Mouse (Mus musculus): ENCODE results near the gene Armc7. TPM values are rescaled to one million over a fixed set of nuclear protein-coding genes. Genes with fewer than 3 reads are reported as not detected.
"Not testable (repeated sequence)": the region's sequence is repeated elsewhere in the genome, so short reads cannot be mapped to it uniquely, and the experiment has no call there.

The Armc7 gene
- total RNA-seq, 2 experiments from 2014 or later = 2.3 to 2.6 TPM

GRCm38 (mm10) chr11:115453306-115453705 lies 22.2 kb upstream of the Armc7 start:
- DNase-seq = no peak
- intact Hi-C loops (cut with DNase I) = no loop called here

GRCm38 (mm10) chr11:115454822-115455221 lies 20.6 kb upstream of the Armc7 start:
- intact Hi-C loops (cut with DNase I); DNase-seq: not testable (repeated sequence)

GRCm38 (mm10) chr11:115455619-115456018 lies 19.8 kb upstream of the Armc7 start:
- intact Hi-C loops (cut with DNase I) = no loop called here
- DNase-seq = no peak

GRCm38 (mm10) chr11:115456182-115456581 lies 19.3 kb upstream of the Armc7 start:
- intact Hi-C loops (cut with DNase I) = no loop called here
- no peak for DNase-seq

- peak in 1 of 2 experiments; percentile 34 for DNase-seq
- intact Hi-C loops (cut with DNase I) = no loop called here
Measured at GRCm38 (mm10) chr11:115457405-115457804, 18.1 kb upstream of the Armc7 start.

GRCm38 (mm10) chr11:115460976-115461375 lies 14.5 kb upstream of the Armc7 start:
- no peak for DNase-seq
- intact Hi-C loops (cut with DNase I) = no loop called here

- no peak for DNase-seq
- intact Hi-C loops (cut with DNase I) = no loop called here
Measured at GRCm38 (mm10) chr11:115461846-115462242, 13.6 kb upstream of the Armc7 start.

GRCm38 (mm10) chr11:115462243-115462891 lies 13.1 kb upstream of the Armc7 start, which contains the start of gene Slc16a5:
TSS of gene Slc16a5 (plus strand) at chr11:115462474.
- intact Hi-C loops (cut with DNase I) = no loop called here
- no peak for DNase-seq

- no peak for DNase-seq
- intact Hi-C loops (cut with DNase I) = no loop called here
Measured at GRCm38 (mm10) chr11:115463397-115463796, 12.1 kb upstream of the Armc7 start.

- intact Hi-C loops (cut with DNase I) = no loop called here
Measured at GRCm38 (mm10) chr11:115464851-115465250, 10.6 kb upstream of the Armc7 start.

GRCm38 (mm10) chr11:115467217-115467618 lies 8.2 kb upstream of the Armc7 start:
- intact Hi-C loops (cut with DNase I) = no loop called here
- no peak for DNase-seq

More at GRCm38 (mm10) chr11:115464851-115465250, 10.6 kb upstream of the Armc7 start:
- DNase-seq = no peak

- peak in 1 of 2 experiments; percentile 37 for DNase-seq
- intact Hi-C loops (cut with DNase I) = no loop called here
Measured at GRCm38 (mm10) chr11:115472183-115472582, 3.3 kb upstream of the Armc7 start.

- DNase-seq = peak; percentile 95 to 96
- intact Hi-C loops (cut with DNase I) = loop anchor here (1.0 to 2.0 kb wide), 3 partner anchors 15 to 114 kb away; no protein-coding TSS in a partner anchor
Measured at GRCm38 (mm10) chr11:115473626-115474275, 1.7 kb upstream of the Armc7 start.

- intact Hi-C loops (cut with DNase I) = loop anchor here (2.0 kb wide), 1 partner anchor 47 kb away; no protein-coding TSS in a partner anchor
- DNase-seq = no peak
Measured at GRCm38 (mm10) chr11:115475758-115476237, 331 bp downstream of the Armc7 start.

GRCm38 (mm10) chr11:115476630-115477029 lies 1.2 kb downstream of the Armc7 start:
- DNase-seq; intact Hi-C loops (cut with DNase I): not testable (repeated sequence)

GRCm38 (mm10) chr11:115477388-115477787 lies 1.9 kb downstream of the Armc7 start:
- DNase-seq; intact Hi-C loops (cut with DNase I): not testable (repeated sequence)

GRCm38 (mm10) chr11:115478296-115478938 lies 3.0 kb downstream of the Armc7 start:
- intact Hi-C loops (cut with DNase I) = no loop called here
- no peak for DNase-seq

- intact Hi-C loops (cut with DNase I) = loop anchor here (5.0 to 10.0 kb wide), 2 partner anchors 231 to 353 kb away; no protein-coding TSS in a partner anchor
Measured at GRCm38 (mm10) chr11:115481553-115482259, 6.2 kb downstream of the Armc7 start.

GRCm38 (mm10) chr11:115483278-115483677 lies 7.8 kb downstream of the Armc7 start:
- intact Hi-C loops (cut with DNase I) = loop anchor here (1.0 to 10.0 kb wide), 3 partner anchors 55 to 352 kb away; no protein-coding TSS in a partner anchor
- no peak for DNase-seq

More at GRCm38 (mm10) chr11:115481553-115482259, 6.2 kb downstream of the Armc7 start:
- DNase-seq = no peak

- peak; percentile 78 to 87 for DNase-seq
- intact Hi-C loops (cut with DNase I) = loop anchor here (1.0 to 10.0 kb wide), 3 partner anchors 55 to 351 kb away; no protein-coding TSS in a partner anchor
Measured at GRCm38 (mm10) chr11:115483726-115484125, 8.3 kb downstream of the Armc7 start.

All from heart, postnatal 10 days (tissue).